Mouse (Mus musculus): ENCODE data around the gene Ldb3.

GRCm38 (mm10) chr14:34564646-34565045 is 23.8 kb downstream of the Ldb3 start:
- TF ChIP-seq POLR2A (IDR thresholded peaks at IDR 0.05; ENCODE audit: control insufficient read depth, low read depth, low read length) (no peak), CTCF (IDR thresholded peaks at IDR 0.05; ENCODE audit: control insufficient read depth, insufficient read depth, insufficient replicate concordance, low read depth, low read length) (no peak)

All from testis, adult 2 months (tissue).